Mouse (Mus musculus) frontal cortex, adult (tissue): ENCODE data around the gene Plekhm3.

ENCODE experiments used
- ATAC-seq: cut with Nextera tagmentation; 2 replicates; pipeline ENCODE4 v1.9.2; 2017; ENCODE audit warnings: mild to moderate bottlenecking, moderate library complexity, mixed read lengths; ENCODE audit not compliant: low TSS enrichment

Plekhm3 gene

DNA sequence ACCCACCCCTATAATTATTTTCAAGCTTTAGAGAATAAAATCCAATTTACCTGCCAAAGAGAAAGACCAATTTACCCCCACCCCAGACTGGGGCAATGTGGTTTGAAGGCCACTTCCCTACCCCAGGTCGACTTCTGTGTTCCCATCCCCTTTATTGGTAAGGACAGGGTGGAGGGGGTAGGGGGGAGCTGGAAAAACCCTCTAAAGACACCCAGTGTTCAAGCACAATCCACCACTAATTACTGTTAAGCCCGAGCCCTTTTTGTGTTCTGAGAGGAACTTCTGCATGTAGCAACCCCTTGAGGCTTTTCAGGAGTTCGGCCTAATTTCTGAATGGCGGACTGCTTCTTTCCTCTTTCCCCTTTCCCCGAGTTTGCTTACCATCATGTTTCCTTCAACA, 177.2 kb downstream of the Plekhm3 start:
- no peak for ATAC-seq

DNA sequence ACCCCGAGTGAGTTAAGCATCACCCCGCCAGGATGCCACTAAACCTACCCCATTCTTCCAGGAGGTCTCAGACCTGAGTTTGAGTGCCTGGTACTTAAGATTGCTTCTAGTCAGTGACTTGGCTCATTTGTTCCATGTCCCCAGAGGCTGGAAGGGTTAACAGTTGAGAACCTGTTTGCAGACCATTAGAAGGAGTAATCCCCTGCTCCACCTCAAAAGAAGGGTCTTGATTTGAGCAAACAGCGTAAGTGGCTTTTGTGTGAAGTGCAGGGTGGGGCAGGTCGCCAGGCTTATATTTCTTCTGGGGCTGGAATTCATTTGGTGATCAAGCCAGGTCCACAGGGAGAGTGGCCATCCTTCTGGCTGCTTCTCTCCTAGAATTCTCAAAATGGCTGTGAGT, 183.3 kb downstream of the Plekhm3 start:
- no peak for ATAC-seq

DNA sequence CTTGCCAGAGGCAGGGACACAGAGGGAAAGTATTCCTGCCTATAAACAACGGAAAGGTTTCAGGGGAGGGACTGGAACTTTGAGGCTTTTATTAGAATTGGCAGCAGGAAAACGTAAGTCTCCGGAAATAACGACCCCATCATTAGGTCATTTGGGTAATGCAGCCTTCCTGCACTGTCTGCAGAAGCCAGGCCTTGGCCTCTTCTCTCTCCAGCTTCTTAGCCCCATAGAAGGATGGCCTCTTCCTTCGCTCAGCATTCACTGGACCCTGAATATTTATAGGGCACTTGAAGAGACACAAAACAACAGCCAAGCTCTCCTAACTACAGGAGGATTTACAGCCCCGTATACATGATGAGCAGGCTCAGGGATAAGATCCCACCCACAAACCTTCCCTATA, 186.5 kb downstream of the Plekhm3 start:
- no peak for ATAC-seq

DNA sequence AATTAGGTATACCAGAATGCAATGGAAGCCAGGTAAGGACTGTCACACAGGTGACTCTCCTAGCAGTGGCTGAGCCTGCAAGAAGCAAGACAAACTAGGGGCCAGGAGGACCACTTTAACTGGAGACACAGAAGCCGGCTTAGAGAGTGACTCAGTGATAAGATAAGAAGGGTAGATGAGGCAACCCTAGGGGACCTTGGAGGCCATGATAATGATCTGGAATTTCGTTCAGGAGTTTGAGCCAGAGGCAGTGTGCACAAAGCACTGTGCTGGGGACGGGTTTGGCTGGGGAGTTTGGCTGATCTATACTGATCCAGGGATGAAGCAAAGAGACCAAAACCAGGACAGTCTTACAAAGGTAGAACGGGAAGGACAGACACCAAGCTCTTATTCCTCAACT, 195.0 kb downstream of the Plekhm3 start:
- ATAC-seq, result no peak

DNA sequence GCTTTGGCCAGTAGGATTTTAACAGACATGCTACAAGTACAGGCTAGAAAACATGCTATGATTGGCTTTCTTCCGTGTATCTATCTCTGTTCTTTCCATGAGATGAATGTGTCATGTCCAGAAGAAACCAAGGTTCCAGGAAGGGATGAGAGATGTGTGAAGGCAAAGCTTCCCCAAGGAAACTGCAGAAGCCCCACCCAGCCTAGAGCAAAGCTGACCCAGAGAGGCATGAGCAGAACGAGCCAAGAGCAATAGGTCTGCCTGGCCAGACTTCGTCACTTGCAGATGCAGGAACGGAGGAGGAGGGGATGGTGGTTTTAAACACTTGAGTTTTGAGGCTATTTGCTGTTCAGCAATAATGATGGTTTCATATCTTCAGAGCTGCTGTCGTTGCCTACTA, 198.9 kb downstream of the Plekhm3 start:
- no peak for ATAC-seq

DNA sequence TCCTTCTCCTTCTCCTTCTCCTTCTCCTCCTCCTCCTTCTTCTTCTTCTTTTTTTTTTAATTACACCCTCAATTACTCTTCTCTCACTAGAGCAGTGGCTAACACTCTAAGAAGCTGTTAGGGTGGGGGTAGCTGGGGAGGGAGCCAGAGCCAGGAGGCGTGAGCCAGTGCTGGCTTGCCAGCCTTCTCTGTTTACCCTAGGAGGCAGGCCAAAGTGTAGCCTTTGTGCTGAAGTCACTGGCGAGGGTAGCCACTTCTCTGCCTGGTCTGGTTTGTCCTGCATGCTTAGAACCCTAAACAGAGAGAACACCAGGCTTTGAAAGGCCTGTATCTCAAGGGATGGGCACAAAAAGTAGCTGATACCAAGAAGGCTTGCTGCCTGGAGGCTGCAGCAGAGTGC, 199.4 kb downstream of the Plekhm3 start:
- peak; percentile 41; the same call in 1 of the 2 replicates for ATAC-seq

DNA sequence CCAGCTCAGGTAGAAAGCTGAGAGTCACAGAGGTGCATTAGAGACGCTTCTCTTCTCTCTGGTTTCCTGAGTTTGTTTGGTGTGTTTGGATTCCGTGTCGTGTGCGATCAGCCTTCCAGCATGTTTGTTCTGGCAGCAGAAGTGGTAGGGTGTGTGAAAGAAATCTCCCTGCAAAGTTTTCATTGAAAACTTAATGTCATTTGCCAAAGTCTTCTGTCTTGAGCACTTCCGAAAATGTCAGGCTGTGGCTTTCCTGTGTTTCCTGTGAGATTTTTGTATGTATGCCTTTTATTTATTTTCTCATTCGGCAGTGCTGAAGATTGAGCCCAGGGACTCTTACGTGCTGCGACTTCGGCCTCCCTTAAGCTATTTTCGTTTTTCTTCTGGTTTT, 200.0 kb downstream of the Plekhm3 start:
- no peak for ATAC-seq

DNA sequence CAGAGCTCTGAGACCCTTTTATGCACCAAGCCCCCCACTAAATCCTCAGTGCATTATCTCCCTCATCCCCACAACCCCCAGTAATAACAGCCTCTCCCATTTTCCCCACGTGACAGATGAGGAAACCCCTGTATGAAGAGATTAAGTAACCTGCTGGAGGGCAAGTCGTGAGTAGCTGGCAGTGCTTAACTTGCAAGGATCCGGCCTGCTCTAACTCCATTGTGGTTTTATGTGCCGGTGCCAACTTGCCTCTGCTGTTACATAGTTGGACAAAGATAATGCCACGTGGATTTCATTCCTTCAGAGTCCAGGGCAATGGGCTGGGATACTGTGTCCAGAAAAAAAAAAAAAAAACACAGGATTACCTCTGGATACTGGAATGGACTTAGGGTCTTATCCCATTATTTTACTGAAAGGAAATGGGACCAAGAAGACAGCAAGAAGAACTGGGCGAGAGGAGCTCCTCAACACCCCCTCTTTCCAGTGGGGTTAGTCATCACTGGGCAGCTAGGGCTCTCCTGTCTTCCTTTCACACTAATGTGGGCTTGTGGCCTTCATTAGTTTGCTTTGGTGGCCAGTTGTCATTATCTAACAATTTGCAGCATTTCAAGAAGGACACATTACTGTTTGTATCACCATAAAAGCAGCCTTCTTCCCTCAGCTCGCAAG, 200.5 kb downstream of the Plekhm3 start:
- ATAC-seq, result no peak

DNA sequence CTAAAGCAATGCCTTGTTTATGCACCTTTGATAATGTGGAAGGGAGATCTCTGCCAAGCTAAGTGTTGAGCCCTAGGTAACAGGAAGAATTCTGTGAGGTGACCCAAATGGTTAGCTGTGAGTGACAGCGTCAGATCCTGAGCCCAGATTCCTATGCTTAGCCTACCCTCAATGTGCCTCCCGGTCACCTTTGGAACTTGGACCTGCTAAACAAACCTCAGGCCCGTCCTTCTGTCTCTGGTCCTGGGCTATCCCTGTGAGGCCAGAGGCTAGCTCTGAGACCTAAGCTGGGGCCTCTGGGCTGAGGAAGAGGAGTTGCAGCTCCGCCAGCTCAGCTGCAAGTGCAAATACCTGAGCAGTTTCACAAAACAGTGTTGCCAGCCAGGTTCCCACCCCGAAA, 202.0 kb downstream of the Plekhm3 start:
- no peak for ATAC-seq

DNA sequence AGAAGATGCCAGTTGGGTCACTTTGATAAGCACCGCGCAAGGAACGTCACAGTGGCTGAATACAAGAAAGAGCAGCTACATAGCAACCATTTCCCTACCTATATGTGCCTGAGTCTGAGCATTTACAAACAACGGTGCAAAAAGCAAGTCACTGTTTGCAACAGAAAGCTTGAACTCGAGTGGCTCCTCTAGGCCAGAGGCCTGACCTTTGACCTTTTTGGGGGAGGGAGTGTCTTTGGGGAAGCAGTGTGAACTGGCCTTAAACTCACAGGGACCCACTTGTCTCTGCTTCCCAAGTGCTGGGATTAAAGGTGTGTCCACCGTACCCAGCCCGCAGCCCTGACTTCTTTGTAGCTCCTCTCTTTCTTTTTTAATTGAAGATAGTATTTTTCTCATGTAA, 203.0 kb downstream of the Plekhm3 start:
- no peak for ATAC-seq

DNA sequence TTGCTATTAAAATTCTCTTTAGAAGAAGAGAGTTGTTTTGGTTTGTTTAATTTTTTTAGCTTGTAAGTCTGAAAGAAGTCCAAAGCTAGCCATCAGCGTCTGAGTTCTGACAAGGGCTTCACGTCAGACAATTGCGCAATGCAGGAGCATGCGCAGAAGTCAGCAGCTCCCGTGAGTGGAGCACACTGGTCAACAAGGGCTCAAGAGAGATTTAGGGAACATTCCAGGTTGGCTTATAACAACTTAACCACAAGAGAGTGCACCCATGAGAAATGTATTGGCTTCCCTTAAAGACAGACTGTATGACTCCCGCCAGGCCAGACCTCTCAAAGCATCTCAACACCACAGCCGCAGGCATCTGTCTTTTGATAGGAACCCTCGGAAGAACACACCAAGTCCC, 203.5 kb downstream of the Plekhm3 start:
- no peak for ATAC-seq

DNA sequence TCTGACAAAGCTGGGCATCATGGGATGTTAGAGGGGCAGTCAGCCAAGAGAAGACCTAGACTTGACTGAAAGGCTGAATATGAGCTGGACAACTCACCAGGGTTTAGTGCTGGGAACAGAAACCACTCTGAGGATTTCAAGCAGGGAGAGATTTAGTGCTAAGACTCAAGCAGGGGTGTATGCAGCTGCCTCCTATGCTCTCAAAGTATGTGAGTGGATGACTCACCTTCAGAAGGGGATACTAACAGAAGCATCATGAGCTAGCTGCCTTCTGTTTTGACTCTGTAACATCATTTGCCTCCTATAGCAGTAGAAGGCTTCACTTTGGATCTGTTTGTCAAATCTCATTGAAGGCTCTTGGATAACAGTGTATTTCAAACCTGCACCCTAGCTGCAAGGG, 212.0 kb downstream of the Plekhm3 start:
- ATAC-seq, result peak; percentile 93

DNA sequence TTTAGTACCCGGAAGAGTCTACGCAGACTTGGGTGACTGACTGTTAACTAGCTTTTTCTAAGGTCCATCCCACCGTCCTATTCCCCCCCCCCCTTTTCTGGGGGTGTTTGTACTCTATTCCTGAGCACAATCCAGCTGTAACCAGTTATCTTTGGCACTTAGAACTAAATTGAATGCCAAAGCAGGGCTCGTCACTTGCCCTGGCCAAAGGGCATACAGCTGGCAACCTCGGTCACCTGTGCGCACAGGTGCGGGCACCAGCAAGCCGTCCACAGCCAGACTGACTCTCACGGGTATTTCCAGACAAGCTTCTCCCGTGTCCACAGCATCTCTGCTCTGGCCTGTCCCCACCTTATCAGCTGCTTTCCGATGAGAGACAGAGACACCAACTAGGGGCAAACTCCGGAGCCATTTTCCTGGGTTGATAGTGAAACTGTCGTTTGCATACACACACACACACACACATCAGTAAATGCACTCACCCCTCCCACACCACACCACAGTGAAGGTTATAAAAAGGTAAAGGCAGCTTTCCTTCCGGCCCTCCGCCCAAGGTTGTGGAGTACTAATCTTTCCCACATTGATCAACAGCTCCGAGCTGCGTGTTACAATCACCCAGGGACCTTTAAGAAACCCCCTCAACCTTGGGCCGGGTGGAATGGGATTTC, 213.7 kb downstream of the Plekhm3 start:
- ATAC-seq, result no peak

DNA sequence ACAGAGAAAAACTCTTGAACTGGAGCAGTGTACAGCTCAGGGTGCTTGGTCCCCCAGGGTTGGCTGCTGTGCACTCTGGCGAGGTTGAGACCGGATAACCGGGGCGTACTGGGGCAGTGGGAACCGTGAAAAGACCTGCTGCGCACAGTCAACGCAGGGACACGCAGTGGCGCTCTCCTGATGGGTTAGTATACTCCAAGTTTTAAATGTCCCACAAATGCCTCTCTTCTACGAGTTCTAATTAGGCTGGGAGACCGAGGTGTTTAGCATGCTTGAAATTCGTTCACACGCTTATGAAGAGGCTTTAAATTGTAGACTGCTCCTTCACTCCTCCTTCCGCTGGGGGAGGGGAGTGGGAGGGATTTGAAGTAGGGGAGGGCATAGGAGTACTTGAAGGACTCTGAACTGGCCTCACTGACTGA, 218.0 kb downstream of the Plekhm3 start:
- ATAC-seq, result no peak

DNA sequence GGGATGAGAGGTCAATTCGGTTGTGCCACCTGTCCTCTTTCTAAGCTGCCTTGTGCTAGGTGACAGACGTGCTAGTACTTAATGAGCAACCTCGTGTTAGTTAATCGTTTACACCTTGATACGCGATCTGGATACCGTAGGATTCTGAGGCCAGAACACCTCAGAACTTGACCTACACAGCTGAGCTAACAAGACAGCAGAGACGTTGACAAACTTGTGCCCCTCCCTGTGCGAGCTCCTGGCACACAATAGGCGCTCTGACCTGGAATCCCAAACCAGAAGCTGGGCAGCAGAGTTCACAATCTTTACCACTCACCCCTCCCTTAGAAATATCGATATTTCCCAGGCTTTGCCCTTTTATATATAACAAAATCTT, 218.5 kb downstream of the Plekhm3 start:
- no peak for ATAC-seq

DNA sequence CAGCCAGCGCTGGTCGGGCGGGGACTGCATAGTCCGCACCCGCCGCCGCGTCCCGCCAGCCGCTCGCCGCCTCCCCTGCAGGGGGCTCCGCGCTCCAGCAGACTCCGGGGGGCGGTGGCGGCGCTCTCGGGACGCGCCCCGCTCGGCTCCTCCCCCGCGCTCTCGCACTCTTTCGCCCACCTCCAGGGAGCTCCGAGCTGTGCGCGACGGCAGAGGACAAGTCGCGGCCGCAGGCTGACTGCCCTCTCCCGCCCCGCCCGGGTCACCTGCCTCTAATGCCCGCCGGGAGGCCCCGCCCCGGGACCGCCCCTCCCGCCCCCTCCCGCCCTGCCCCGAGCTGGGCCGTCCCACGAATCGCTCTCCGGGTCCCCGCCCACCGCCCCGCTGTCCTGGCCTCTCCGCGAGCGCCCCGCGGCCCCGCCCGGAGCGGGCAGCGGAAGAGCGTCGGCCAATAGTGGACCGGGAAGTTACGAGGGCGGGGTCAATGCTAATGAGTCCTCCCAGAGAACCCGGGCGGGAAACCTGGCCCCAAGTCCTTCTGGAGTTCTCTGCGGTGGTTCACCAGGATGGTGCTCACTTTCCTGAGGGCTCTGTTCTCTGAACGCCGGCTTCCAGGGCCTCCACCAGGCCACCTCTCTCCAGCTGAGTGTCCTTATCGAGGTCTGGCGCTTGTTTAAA, 219.0 kb downstream of the Plekhm3 start, which contains the start of gene Fzd5:
Fzd5 (minus strand) TSS at position 250 of the 678 bp plus-strand sequence.
- ATAC-seq, result peak; percentile 74

DNA sequence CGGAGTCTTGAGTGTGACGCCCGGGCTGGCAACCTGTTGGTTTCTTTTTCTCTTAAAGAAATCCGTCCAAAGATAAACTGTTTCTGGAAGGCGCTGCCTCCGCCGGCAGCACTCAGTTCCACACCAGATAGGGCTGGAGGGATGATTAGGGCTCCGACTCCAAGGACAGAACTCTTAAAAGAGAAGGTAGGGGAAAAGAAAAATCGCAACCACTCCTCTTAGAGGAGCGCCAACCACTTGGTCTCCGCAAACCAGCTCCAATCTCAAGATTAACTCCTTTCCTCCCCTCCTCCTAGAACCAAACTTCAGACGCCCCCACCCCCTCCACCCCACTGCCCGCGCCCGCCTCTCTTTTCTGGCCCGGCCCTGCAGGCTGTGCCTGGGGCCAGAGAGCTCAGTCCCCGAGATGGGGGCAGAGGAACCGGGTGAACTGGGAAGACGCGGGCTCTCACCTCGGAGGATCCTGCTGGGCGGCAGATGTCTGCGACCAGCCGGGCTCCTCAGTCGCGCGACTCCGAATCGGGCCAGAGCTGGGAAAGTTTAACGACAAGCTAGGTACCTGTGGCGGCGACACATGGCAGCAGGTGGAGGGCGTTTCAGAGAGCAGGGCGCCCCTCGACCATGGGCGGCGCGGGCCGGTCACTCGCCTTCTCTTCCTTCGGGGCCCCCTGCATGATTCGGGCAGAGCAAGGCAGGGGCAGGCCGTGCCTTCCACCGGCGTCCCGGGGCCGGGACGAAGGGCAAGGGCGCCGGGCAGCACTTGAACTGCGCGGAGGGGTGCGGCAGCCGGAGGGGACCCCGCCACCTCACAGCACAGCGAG, 219.7 kb downstream of the Plekhm3 start:
- no peak for ATAC-seq
